Comparison of ENCODE assay signal across 9 mouse cellular contexts in the genomic region with DNA sequence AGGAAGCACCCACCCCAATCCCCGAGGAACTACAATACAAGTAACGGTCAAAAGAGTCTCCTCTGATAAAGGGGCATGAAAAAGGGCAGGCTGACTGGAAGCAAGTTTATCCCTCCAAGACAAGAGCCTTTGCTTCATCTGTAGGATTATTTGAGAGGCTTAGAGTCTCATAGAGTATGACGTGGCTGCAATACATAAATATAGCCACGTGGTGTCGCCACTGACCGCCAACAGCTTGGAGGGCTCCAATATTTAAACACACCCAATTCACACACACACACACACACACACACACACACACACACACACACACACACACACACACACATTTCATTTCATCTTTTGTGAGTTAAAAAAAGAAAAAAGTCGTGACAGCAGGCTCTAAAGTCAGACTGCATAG. TPM values are rescaled to one million over a fixed set of nuclear protein-coding genes. Genes with fewer than 3 reads are reported as not detected.
DNase-seq lines count a peak whose midpoint lies in the region; ATAC-seq and TF ChIP-seq lines count a peak whose summit lies in the region.
"Had no signal": no experiment of that assay in that cellular context is flagged by ENCODE, and none has a peak within 500 bp of the region (broad histone marks: within the 10 kb centered on the region; RNA-seq: fewer than 3 reads in every experiment).

No protein-coding gene starts in this region.

- no peak for TF ChIP-seq POLR2A in cortical plate, adult 2 months (IDR thresholded peaks at IDR 0.05; ENCODE audit: extremely low read depth, insufficient read depth, low read length)
- no peak for TF ChIP-seq POLR2A in limb, embryonic 14.5 days (IDR thresholded peaks at IDR 0.05; ENCODE audit: borderline replicate concordance, extremely low read depth, insufficient read depth, insufficient read length)

- DNase-seq in intestine, embryonic 14.5 days (ENCODE audit: low spot score): peak; percentile 63
- peak; percentile 59 for DNase-seq in T-cell, adult 2 months (ENCODE audit: low spot score)
- DNase-seq in kidney, adult 8-10 months: peak; percentile 28 to 60
- peak; percentile 45 for DNase-seq in limb, embryonic 14.5 days (ENCODE audit: low spot score)
- DNase-seq in retina, adult 2 months (ENCODE audit: low read depth, low spot score): peak; percentile 45
- DNase-seq in thymus, postnatal 36 days: peak; percentile 32 to 34

- no peaks in the 10 kb centered on the region for H3K27me3 ChIP-seq in intestine, embryonic 14.5 days (replicated peaks; ENCODE audit: control insufficient read depth, insufficient read depth, low read length)
- no peaks in the 10 kb centered on the region for H3K27me3 ChIP-seq in intestine, embryonic 16.5 days (replicated peaks; ENCODE audit: control insufficient read depth, insufficient read depth, low read length)
- H3K27me3 ChIP-seq in limb, embryonic 14.5 days (ENCODE audit: control insufficient read depth, insufficient read depth, low read length): no peaks in the 10 kb centered on the region

- whole genome bisulfite sequencing in intestine, embryonic 14.5 days: 7% methylated on average over 7 of the region's 7 CpGs
- 14% methylated on average over 7 of the region's 7 CpGs for WGBS in intestine, embryonic 16.5 days
- 16% methylated on average over 7 of the region's 7 CpGs for WGBS in limb, embryonic 14.5 days

- no peak overlapping the region for H3K4me2 ChIP-seq in intestine, embryonic 14.5 days (ENCODE audit: low read length)
- no peak overlapping the region for H3K4me2 ChIP-seq in intestine, embryonic 16.5 days (ENCODE audit: low read depth, low read length)
- no peak overlapping the region for H3K4me2 ChIP-seq in limb, embryonic 14.5 days (replicated peaks; ENCODE audit: low read depth, low read length, severe bottlenecking)

- H3K27ac ChIP-seq in intestine, embryonic 14.5 days (ENCODE audit: low read depth): no peak overlapping the region
- no peak overlapping the region for H3K27ac ChIP-seq in intestine, embryonic 16.5 days (ENCODE audit: low read length)
- no peak overlapping the region for H3K27ac ChIP-seq in cortical plate, adult 2 months (ENCODE audit: insufficient read depth, low read length)
- no peak overlapping the region for H3K27ac ChIP-seq in limb, embryonic 14.5 days (replicated peaks; ENCODE audit: low read depth, low read length)

- ATAC-seq in intestine, embryonic 14.5 days (replicated peaks; ENCODE audit: low FRiP score, low TSS enrichment, low read depth): no peak
- ATAC-seq in intestine, embryonic 16.5 days: no peak
- no peak for ATAC-seq in limb, embryonic 14.5 days (ENCODE audit: low FRiP score, low read depth)

- no peaks in the 10 kb centered on the region for H3K36me3 ChIP-seq in intestine, embryonic 14.5 days (ENCODE audit: control insufficient read depth, insufficient read depth, low read length)
- no peaks in the 10 kb centered on the region for H3K36me3 ChIP-seq in intestine, embryonic 16.5 days (ENCODE audit: control insufficient read depth, insufficient read depth, low read length)
- no peaks in the 10 kb centered on the region for H3K36me3 ChIP-seq in limb, embryonic 14.5 days (ENCODE audit: control insufficient read depth, insufficient read depth, low read length)

- no peak overlapping the region for H3K4me3 ChIP-seq in intestine, embryonic 14.5 days (ENCODE audit: low read depth, low read length)
- H3K4me3 ChIP-seq in intestine, embryonic 16.5 days (ENCODE audit: low read length): no peak overlapping the region
- no peak overlapping the region for H3K4me3 ChIP-seq in cortical plate, adult 2 months (ENCODE audit: insufficient read depth, low read length)
- H3K4me3 ChIP-seq in limb, embryonic 14.5 days (replicated peaks; ENCODE audit: low read length): no peak overlapping the region
- H3K4me3 ChIP-seq: megakaryocyte, embryonic 14.5 days had no signal

- no peak overlapping the region for H3K9ac ChIP-seq in intestine, embryonic 14.5 days (ENCODE audit: low read length)
- H3K9ac ChIP-seq in intestine, embryonic 16.5 days (ENCODE audit: low read depth, low read length): no peak overlapping the region
- H3K9ac ChIP-seq in limb, embryonic 14.5 days (ENCODE audit: low read depth, low read length, severe bottlenecking): no peak overlapping the region

- H3K4me1 ChIP-seq in intestine, embryonic 14.5 days (replicated peaks; ENCODE audit: control insufficient read depth, insufficient read depth, low read length): no peaks in the 10 kb centered on the region
- no peaks in the 10 kb centered on the region for H3K4me1 ChIP-seq in intestine, embryonic 16.5 days (ENCODE audit: control insufficient read depth, insufficient read depth, low read length)
- H3K4me1 ChIP-seq in cortical plate, adult 2 months (ENCODE audit: control insufficient read depth, insufficient read depth, low read length): no peaks in the 10 kb centered on the region
- H3K4me1 ChIP-seq in limb, embryonic 14.5 days (ENCODE audit: control insufficient read depth, insufficient read depth, low read length): no peaks in the 10 kb centered on the region
- H3K4me1 ChIP-seq: megakaryocyte, embryonic 14.5 days had no signal

- TF ChIP-seq CTCF in cortical plate, adult 2 months (IDR thresholded peaks at IDR 0.05; ENCODE audit: extremely low read depth, insufficient read depth, low read length): peak; percentile 58

- no peaks in the 10 kb centered on the region for H3K9me3 ChIP-seq in intestine, embryonic 14.5 days (ENCODE audit: control insufficient read depth, low read length)
- no peaks in the 10 kb centered on the region for H3K9me3 ChIP-seq in intestine, embryonic 16.5 days (ENCODE audit: control insufficient read depth, low read length)
- H3K9me3 ChIP-seq in limb, embryonic 14.5 days (ENCODE audit: control insufficient read depth, low read length): no peaks in the 10 kb centered on the region

RNA-seq across cellular contexts. Expression of a gene that starts 3.1 kb away (rescaled TPM):
- 22.1 and 23.4 TPM in 2 replicates for polyA plus RNA-seq in intestine, embryonic 14.5 days (2014; fragmentation: Nextera tagmentation; extraction: Ambion mirVana)
- 14.5 and 20.2 TPM in 2 replicates for polyA plus RNA-seq in intestine, embryonic 16.5 days (2015; fragmentation: Nextera tagmentation; extraction: Ambion mirVana)
- 4.0 and 4.2 TPM in 2 replicates for polyA plus RNA-seq in cortical plate, adult 2 months (2012; rRNA removed)
- 29.3 and 31.7 TPM in 2 replicates for polyA plus RNA-seq in limb, embryonic 14.5 days (2012; rRNA removed)
- 31.0 and 36.1 TPM in 2 replicates for polyA plus RNA-seq in limb, embryonic 14.5 days (2014; fragmentation: Nextera tagmentation; extraction: Ambion mirVana)

RNA-seq across cellular contexts. Expression of a gene that starts 53.3 kb away (rescaled TPM):
- polyA plus RNA-seq in intestine, embryonic 14.5 days (2014; fragmentation: Nextera tagmentation; extraction: Ambion mirVana): 0.32 and 0.50 TPM in 2 replicates
- 0.28 and 0.34 TPM in 2 replicates for polyA plus RNA-seq in intestine, embryonic 16.5 days (2015; fragmentation: Nextera tagmentation; extraction: Ambion mirVana)
- 6.3 and 6.6 TPM in 2 replicates for polyA plus RNA-seq in cortical plate, adult 2 months (2012; rRNA removed)
- polyA plus RNA-seq in limb, embryonic 14.5 days (2012; rRNA removed): 3.9 and 4.5 TPM in 2 replicates
- 0.51 and 0.52 TPM in 2 replicates for polyA plus RNA-seq in limb, embryonic 14.5 days (2014; fragmentation: Nextera tagmentation; extraction: Ambion mirVana)
